Mouse (Mus musculus) retina, postnatal 7 days (tissue): Measurements from ENCODE around the gene Rcsd1.
A peak's percentile ranks its signal among the peaks of the same experiment; 100 is the strongest.

Source experiments
- DNase-seq: peaks from one replicate; pipeline ENCODE4 v3.0.0-alpha.2; 2012; ENCODE audit warnings: low read depth, low spot score

Rcsd1 gene

DNA sequence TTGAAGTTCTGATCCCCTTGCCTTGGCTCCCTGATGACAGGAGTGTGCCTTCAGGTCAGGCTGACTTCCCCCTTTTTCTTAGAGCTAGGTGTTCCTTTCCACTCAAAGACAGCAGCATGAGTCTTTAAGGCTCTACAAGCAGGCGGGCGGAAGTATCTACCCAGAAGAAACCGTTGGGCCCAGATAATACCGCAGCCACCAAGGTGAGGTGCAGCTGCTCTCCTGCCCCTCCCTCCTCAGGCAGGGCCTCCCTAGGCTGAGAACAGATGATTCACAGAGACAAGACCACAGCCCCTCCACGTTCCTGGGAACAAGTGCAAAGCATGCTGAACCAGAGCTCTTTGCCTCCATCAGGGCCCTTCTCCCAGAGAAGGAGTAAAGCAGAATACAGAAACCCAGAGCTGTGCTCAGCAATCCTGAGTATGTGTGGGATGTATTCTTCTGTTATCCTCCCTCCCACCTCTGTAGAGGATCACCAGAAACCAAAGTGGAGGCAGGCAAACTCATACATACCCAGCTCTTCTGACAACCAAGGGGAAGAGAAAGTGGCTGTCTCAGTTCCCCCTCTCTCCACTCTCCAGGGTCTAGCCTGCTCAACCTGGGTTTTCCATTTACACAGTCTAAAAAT lies at the start of gene Rcsd1:
TSS of gene Rcsd1 (minus strand) at position 129 of the 628 bp plus-strand sequence.
- DNase-seq: no peak

DNA sequence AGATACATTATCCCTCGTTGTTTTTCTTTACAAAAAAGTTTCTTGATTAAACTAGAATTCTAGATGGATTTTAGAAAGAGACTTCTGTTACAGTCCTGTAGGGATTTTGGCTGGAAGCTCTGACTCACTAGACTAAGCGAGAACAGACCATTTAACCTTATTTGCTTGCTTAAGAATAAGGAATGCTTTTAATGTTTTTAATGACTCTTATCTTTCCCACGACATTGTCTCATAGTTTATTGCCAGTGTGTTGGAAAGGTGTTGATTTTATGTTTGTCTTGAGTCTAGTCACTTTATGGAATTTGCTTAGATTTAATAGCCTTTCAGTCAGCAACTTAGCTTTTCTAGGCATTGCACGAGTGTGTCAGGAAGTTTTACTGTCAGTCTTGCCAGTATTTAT lies 45.6 kb upstream of the Rcsd1 start:
- no peak for DNase-seq

- DNase-seq: no peak
Measured at GRCm38 (mm10) chr1:165754205-165754604, 44.6 kb upstream of the Rcsd1 start.

- no peak for DNase-seq
Measured at GRCm38 (mm10) chr1:165751838-165752237, 42.3 kb upstream of the Rcsd1 start.

GRCm38 (mm10) chr1:165751142-165751541 lies 41.6 kb upstream of the Rcsd1 start:
- no peak for DNase-seq

DNA sequence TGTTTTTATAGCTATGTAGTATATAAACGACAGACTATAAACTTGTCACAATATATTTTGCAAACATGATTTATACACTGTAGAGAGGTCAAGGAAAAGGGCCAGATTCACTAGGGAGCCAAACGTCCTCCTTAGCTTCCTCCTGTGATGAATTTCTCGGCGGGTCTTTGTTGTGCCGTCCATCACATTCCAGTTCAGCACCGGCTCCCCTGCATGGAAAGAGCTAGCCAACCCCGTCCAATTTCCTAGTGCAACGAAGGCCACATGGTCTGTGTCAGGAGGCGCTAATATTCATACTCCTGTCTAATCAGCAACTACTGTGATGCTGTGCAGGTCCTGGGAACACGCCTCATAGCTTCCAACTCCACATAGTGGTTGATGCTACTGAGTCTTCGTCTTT lies 38.5 kb upstream of the Rcsd1 start:
- no peak for DNase-seq

- DNase-seq: no peak
Measured at GRCm38 (mm10) chr1:165741989-165742388, 32.4 kb upstream of the Rcsd1 start.

GRCm38 (mm10) chr1:165738985-165739384 lies 29.4 kb upstream of the Rcsd1 start:
- no peak for DNase-seq

DNA sequence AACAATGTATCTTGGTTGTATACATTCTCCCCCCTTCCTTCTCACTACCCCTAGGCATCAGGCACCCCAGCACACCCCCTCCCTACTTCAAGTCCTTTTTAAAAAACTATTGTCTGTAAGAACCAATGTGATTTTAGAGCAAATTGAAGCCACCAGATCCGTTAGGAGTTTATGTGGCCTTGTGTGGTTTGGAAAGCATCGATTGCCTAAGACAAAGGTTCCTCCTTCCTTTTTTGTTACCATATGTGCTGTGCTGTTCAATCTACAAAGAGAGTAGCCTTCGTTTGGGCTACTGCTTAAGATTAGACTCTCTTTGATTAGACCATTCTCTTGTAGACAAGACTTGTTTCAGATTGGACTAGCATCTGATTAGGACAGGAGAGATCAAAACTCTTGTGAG lies 28.3 kb upstream of the Rcsd1 start:
- DNase-seq: no peak

DNA sequence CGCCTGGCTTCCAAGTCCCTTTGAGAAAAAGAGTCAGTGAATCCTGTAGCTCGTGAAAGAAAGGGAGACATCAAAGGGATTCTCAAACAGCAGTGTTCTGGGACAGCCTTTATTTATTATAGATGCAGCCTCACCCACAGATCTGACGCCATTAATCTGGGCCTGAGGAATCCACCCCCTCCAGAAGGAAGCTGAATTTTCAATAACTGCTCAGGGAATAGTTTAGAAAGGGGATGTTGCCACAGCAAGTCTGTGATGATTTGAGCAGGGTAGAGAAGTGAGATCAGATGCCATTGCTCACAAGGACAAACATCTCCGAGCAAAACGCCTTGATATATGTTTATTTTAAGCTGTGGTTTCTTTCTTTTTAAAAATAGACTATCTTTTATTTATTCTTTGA lies 27.9 kb upstream of the Rcsd1 start:
- no peak for DNase-seq

DNA sequence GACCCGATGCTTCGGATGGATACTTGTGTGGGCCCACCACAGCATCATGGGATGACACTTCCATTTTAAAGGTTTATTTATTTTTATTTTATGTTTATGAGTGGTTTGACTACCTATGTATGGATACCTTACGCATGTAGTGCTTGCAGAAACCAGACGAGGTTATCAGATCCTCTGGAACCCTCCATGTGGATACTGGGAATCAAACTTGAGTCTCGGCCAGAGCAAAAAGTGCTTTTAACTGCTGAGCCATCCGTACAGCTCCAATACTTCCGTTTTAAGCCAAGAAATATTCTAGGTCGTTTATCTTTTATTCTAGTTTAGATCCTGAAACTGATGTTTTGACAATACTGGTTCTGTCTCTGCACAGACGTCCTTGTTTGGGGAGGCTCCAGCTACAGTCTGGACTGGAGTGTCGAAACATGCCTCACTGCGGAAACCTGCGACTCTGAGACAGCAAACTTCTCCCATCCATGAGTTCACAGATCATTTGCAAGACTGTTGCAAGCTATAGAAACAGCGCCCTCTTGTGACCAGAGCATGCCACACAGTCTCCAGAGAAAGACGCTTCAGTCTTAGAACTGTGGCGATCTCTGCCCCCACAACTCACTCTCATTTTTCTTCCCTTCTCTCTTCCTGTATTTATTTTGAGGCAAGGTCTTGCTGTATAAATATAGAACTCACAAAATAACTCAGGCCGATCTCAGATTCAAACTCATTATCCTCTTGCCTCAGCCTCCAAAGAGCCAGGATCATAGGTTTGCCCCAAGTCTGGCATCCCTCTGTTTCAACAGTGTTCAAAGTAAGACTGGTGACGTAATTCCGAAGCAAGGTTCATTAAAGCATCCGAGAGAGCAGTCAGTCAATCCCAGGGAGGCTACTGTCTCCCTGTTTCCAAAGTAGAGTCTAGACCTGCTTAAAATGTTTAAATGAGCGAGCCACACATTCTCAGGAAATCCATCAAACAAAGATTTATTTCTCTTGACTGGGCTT lies 26.6 kb upstream of the Rcsd1 start:
- peak; percentile 77 for DNase-seq

GRCm38 (mm10) chr1:165734840-165735239 lies 25.3 kb upstream of the Rcsd1 start:
- DNase-seq: no peak

DNA sequence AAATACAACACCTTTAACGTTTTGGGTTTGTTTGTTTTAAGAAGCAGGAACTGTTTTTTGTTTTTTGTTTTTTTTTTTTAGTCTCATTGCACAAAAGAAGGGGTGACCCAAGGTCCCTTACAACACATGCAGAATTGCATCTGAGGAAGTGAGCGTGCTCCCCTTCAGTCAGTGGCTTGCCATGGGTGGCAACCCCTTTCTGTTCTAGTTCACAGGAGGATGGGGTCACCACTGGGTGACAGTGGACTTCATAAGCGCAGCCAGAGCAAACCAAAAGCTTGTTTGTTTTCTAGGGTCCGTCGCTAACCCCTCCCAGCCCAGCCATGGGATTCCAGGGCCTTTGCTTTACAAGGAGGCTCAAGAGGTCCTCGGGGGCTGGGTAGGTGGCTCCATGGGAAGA lies 22.0 kb upstream of the Rcsd1 start:
- DNase-seq: no peak

- DNase-seq: no peak
Measured at GRCm38 (mm10) chr1:165730129-165730528, 20.6 kb upstream of the Rcsd1 start.

DNA sequence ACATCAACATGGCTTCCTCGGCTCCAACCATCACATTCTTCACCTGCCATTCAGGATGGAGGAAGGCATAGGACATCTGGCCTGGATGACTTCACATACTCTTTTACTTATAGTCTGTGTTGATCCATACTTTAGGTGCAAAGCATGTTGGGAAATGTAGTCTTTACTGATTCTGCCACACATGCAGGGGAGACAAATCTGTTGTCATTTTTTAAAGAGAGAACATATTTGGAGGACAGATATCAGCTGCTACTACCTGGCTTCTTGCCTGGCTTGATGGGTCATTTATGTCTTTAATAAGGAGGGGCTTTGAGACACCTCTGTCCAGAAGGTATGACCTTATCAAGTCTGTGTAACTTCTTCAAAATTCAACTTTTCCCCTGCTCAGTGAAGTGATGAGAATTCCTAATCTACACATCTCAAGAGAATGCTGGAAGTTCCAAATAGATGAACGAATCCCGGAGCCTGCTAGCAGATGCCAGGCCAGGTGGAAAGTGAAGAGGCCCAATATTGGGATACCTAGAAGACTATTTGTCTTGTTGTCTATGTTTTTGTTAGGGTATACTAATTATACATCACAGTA lies 18.6 kb upstream of the Rcsd1 start:
- DNase-seq: no peak

GRCm38 (mm10) chr1:165726986-165727385 lies 17.4 kb upstream of the Rcsd1 start:
- no peak for DNase-seq

GRCm38 (mm10) chr1:165725039-165725644 lies 15.6 kb upstream of the Rcsd1 start:
- no peak for DNase-seq

DNA sequence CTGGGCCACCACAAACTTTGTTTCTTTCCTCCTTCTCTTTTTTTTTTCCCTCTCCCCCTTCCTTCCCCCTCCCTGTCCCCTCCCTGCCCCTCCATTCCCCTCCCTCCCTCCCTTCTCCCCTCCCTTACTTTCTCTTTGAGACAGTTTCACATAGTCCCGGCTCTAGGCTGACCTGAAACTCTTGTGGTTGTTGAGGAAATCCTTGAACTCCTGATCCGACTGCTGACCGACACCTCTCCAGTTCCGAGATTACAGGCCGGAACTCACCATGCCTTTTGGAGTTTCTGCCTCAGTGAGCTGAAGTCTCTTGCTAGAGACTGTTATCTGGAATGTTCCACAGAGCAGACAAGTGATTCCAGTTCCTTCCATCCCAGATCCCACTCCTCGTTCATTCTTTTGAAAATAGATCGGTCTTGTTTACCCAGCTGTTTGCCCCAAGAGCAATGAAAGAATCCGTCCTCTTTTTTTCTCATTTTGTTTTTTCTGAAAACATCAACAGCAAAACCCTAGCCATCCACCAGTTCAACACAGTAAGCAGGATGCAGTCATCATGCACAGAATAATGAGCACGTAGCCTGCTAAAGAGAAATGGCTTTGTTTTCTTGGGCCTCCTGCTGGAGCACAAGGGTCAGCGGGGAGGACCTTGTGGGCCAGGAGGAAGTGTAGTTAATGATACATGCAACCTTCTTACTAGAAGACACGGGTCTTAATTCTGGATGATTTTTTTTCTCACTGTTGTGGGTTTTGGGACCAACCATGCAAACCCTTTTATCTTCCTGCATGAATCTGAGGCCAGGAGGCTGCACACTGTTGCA lies 14.9 kb upstream of the Rcsd1 start:
- no peak for DNase-seq

DNA sequence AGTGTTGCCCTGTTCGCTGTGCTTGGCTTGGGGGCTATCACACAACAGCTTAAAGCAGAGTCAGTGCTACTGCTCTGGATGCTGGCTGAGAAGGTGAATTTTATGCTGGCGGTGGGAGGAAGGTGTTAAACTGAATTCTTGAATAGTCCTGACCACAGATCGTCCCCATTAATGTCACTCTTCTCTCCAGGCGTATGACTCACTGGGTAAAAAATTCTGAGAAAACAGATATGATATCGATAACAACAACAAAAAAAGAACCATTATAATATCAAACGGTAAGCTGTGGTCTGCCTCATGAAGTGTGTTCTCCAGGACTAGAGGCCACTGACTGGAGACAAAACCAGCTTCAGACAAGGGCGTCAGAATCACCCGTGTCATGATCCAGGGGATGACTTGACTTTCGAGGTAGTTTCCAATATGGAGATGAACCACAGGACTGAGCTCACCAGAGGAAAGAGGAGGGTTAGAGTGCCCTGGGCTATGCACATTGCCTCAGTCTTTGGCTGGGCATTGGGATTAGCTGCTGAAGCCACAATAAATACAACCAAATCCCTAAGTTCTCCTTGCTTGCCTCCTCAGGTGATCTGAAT lies 13.1 kb upstream of the Rcsd1 start:
- no peak for DNase-seq

GRCm38 (mm10) chr1:165718543-165719105 lies 9.1 kb upstream of the Rcsd1 start:
- DNase-seq: no peak
